ENCODE assay signal across 12 mouse cellular contexts in genomic region chr2:156777326-156778004, GRCm38 (mm10). TPM values are rescaled to one million over a fixed set of nuclear protein-coding genes. Genes with fewer than 3 reads are reported as not detected.
A peak's percentile ranks its signal among the peaks of the same experiment; 100 is the strongest.
DNase-seq lines count a peak whose midpoint lies in the region; ATAC-seq and TF ChIP-seq lines count a peak whose summit lies in the region.
"Had no signal": no experiment of that assay in that cellular context is flagged by ENCODE, and none has a peak within 500 bp of the region (broad histone marks: within the 10 kb centered on the region; RNA-seq: fewer than 3 reads in every experiment).

No protein-coding gene starts in this region.

- no peak overlapping the region for H3K9ac ChIP-seq in lung, embryonic 15.5 days
- no peak overlapping the region for H3K9ac ChIP-seq in embryonic facial prominence, embryonic 15.5 days
- H3K9ac ChIP-seq in midbrain, embryonic 13.5 days (replicated peaks) = no peak overlapping the region
- H3K9ac ChIP-seq in forebrain, embryonic 12.5 days = no peak overlapping the region
- H3K9ac ChIP-seq: limb, embryonic 15.5 days; neural tube, embryonic 12.5 days had no signal

- peak overlapping the region; percentile 11 for H3K27ac ChIP-seq in lung, embryonic 15.5 days
- H3K27ac ChIP-seq in embryonic facial prominence, embryonic 15.5 days (replicated peaks) = no peak overlapping the region
- H3K27ac ChIP-seq in kidney, adult 2 months (ENCODE audit: insufficient read depth, low read depth, low read length) = no peak overlapping the region
- H3K27ac ChIP-seq in midbrain, embryonic 13.5 days = no peak overlapping the region
- no peak overlapping the region for H3K27ac ChIP-seq in forebrain, embryonic 12.5 days
- H3K27ac ChIP-seq: limb, embryonic 15.5 days; neural tube, embryonic 12.5 days had no signal

- TF ChIP-seq POLR2A in lung, adult 2 months (IDR thresholded peaks at IDR 0.05; ENCODE audit: borderline replicate concordance, extremely low read depth, low read depth, low read length) = no peak
- no peak for TF ChIP-seq POLR2A in kidney, adult 2 months (IDR thresholded peaks at IDR 0.05; ENCODE audit: low read depth, low read length)

- peaks cover 62% of the 10 kb centered on the region for H3K4me1 ChIP-seq in lung, embryonic 15.5 days
- peaks cover 3% of the 10 kb centered on the region; the same call in 1 of the 2 replicates for H3K4me1 ChIP-seq in lung, adult 2 months (ENCODE audit: control insufficient read depth, insufficient read depth, low read length)
- peaks cover 51% of the 10 kb centered on the region for H3K4me1 ChIP-seq in embryonic facial prominence, embryonic 15.5 days
- H3K4me1 ChIP-seq in kidney, adult 2 months (ENCODE audit: control insufficient read depth, insufficient read depth, low read length) = no peaks in the 10 kb centered on the region
- H3K4me1 ChIP-seq in midbrain, embryonic 13.5 days (replicated peaks) = peaks cover 29% of the 10 kb centered on the region
- peaks cover 31% of the 10 kb centered on the region for H3K4me1 ChIP-seq in forebrain, embryonic 12.5 days

- intact Hi-C loops in gastrocnemius, postnatal 36 days (cut with DNase I) = no loop called here

- H3K27me3 ChIP-seq in lung, embryonic 15.5 days = no peaks in the 10 kb centered on the region
- H3K27me3 ChIP-seq in embryonic facial prominence, embryonic 15.5 days = no peaks in the 10 kb centered on the region
- no peaks in the 10 kb centered on the region for H3K27me3 ChIP-seq in kidney, adult 2 months (replicated peaks; ENCODE audit: control insufficient read depth, insufficient read depth, low read length)
- peaks cover 14% of the 10 kb centered on the region for H3K27me3 ChIP-seq in midbrain, embryonic 13.5 days
- peaks cover 15% of the 10 kb centered on the region for H3K27me3 ChIP-seq in forebrain, embryonic 12.5 days
- H3K27me3 ChIP-seq: limb, embryonic 15.5 days; neural tube, embryonic 12.5 days had no signal

- peak overlapping the region; percentile 42 for H3K4me2 ChIP-seq in lung, embryonic 15.5 days
- peak overlapping the region; percentile 31 for H3K4me2 ChIP-seq in embryonic facial prominence, embryonic 15.5 days (replicated peaks)
- H3K4me2 ChIP-seq in midbrain, embryonic 13.5 days (replicated peaks) = no peak overlapping the region
- no peak overlapping the region for H3K4me2 ChIP-seq in forebrain, embryonic 12.5 days
- H3K4me2 ChIP-seq: limb, embryonic 15.5 days; neural tube, embryonic 12.5 days had no signal

- H3K9me3 ChIP-seq in lung, embryonic 15.5 days = no peaks in the 10 kb centered on the region
- no peaks in the 10 kb centered on the region for H3K9me3 ChIP-seq in embryonic facial prominence, embryonic 15.5 days (replicated peaks)
- H3K9me3 ChIP-seq in midbrain, embryonic 13.5 days = no peaks in the 10 kb centered on the region
- no peaks in the 10 kb centered on the region for H3K9me3 ChIP-seq in forebrain, embryonic 12.5 days
- H3K9me3 ChIP-seq: limb, embryonic 15.5 days; neural tube, embryonic 12.5 days had no signal

- 40% methylated on average over 7 of the region's 7 CpGs for WGBS in lung, embryonic 15.5 days
- WGBS in lung, adult 2 months = 38% methylated on average over 7 of the region's 7 CpGs
- WGBS in embryonic facial prominence, embryonic 15.5 days = 42% methylated on average over 7 of the region's 7 CpGs
- WGBS in kidney, adult 2 months = 58% methylated on average over 7 of the region's 7 CpGs
- 73% methylated on average over 7 of the region's 7 CpGs for WGBS in midbrain, embryonic 13.5 days
- 73% methylated on average over 7 of the region's 7 CpGs for WGBS in forebrain, embryonic 12.5 days

- H3K36me3 ChIP-seq in lung, embryonic 15.5 days = no peaks in the 10 kb centered on the region
- H3K36me3 ChIP-seq in embryonic facial prominence, embryonic 15.5 days = no peaks in the 10 kb centered on the region
- H3K36me3 ChIP-seq in kidney, adult 2 months (ENCODE audit: control insufficient read depth, insufficient read depth, low read length) = no peaks in the 10 kb centered on the region
- H3K36me3 ChIP-seq in midbrain, embryonic 13.5 days = no peaks in the 10 kb centered on the region
- H3K36me3 ChIP-seq in forebrain, embryonic 12.5 days (replicated peaks) = no peaks in the 10 kb centered on the region
- H3K36me3 ChIP-seq: G1E; limb, embryonic 15.5 days; neural tube, embryonic 12.5 days had no signal

- TF ChIP-seq CTCF in lung, adult 2 months (IDR thresholded peaks at IDR 0.05; ENCODE audit: insufficient read depth, low read length) = no peak
- no peak for TF ChIP-seq CTCF in kidney, adult 2 months (conservative IDR thresholded peaks at IDR 0.05; ENCODE audit: insufficient read depth, insufficient read length, low read depth, low read length)

- no peak for ATAC-seq in lung, embryonic 15.5 days (ENCODE audit: borderline replicate concordance, extremely low read depth, low FRiP score, low TSS enrichment)
- no peak for ATAC-seq in embryonic facial prominence, embryonic 15.5 days (ENCODE audit: insufficient number of reproducible peaks, low FRiP score, low TSS enrichment, low read depth)
- ATAC-seq in midbrain, embryonic 13.5 days = no peak
- ATAC-seq in forebrain, embryonic 12.5 days (ENCODE audit: low FRiP score) = no peak

- no peak for DNase-seq in lung, adult 2 months
- peak; percentile 75 for DNase-seq in kidney, adult 2 months
- DNase-seq in mesoderm, embryonic 11.5 days (ENCODE audit: low read depth, low spot score) = peak; percentile 32
- no peak for DNase-seq in gastrocnemius, postnatal 36 days

- peak overlapping the region; percentile 21 for H3K4me3 ChIP-seq in lung, embryonic 15.5 days
- H3K4me3 ChIP-seq in lung, adult 2 months (replicated peaks; ENCODE audit: extremely low read depth, low read depth, low read length) = no peak overlapping the region
- H3K4me3 ChIP-seq in embryonic facial prominence, embryonic 15.5 days (replicated peaks) = peak overlapping the region; percentile 17; the same call in 1 of the 2 replicates
- H3K4me3 ChIP-seq in kidney, adult 2 months (ENCODE audit: insufficient read depth, low read depth, low read length) = peak overlapping the region; percentile 35
- H3K4me3 ChIP-seq in midbrain, embryonic 13.5 days (replicated peaks) = no peak overlapping the region
- no peak overlapping the region for H3K4me3 ChIP-seq in forebrain, embryonic 12.5 days (replicated peaks)
- H3K4me3 ChIP-seq: erythroblast, embryonic 14.5 days; limb, embryonic 15.5 days; neural tube, embryonic 12.5 days had no signal

RNA-seq across cellular contexts. Expression of gene Myl9, which starts 2.2 kb away (rescaled TPM):
- polyA plus RNA-seq in lung, embryonic 15.5 days (2015; fragmentation: Nextera tagmentation; extraction: Ambion mirVana) = 443 and 454 TPM in 2 replicates
- 174 and 258 TPM in 2 replicates for polyA plus RNA-seq in lung, adult 2 months (2012; rRNA removed)
- polyA plus RNA-seq in embryonic facial prominence, embryonic 15.5 days (2015; fragmentation: Nextera tagmentation; extraction: Ambion mirVana) = 245 and 251 TPM in 2 replicates
- polyA plus RNA-seq in kidney, adult 2 months (2012; rRNA removed) = 155 and 157 TPM in 2 replicates
- 10 to 100 TPM; 44.2 to 82.8 TPM for total RNA-seq in gastrocnemius, postnatal 36 days (2021)
- polyA plus RNA-seq in midbrain, embryonic 13.5 days (2015; fragmentation: Nextera tagmentation; extraction: Ambion mirVana) = 33.0 and 37.4 TPM in 2 replicates
- polyA plus RNA-seq in forebrain, embryonic 12.5 days (2016; fragmentation: Nextera tagmentation; extraction: Ambion mirVana) = 61.4 and 95.4 TPM in 2 replicates

Comparison
In these comparisons a context has a peak if more than half of its experiments do, and no peak if none do; other contexts are left out.
1. H3K4me3 ChIP-seq: peak in lung, embryonic 15.5 days (single experiment), embryonic facial prominence, embryonic 15.5 days (single experiment) and kidney, adult 2 months (single experiment); none in lung, adult 2 months (single experiment), midbrain, embryonic 13.5 days (single experiment) and forebrain, embryonic 12.5 days (single experiment).
2. H3K4me2 ChIP-seq: peak in lung, embryonic 15.5 days (single experiment) and embryonic facial prominence, embryonic 15.5 days (single experiment); none in midbrain, embryonic 13.5 days (single experiment) and forebrain, embryonic 12.5 days (single experiment).
3. DNase-seq: peak in kidney, adult 2 months (single experiment) and mesoderm, embryonic 11.5 days (single experiment); none in lung, adult 2 months (single experiment) and gastrocnemius, postnatal 36 days (0 of 2).